Mouse (Mus musculus) MEL (cell line): ENCODE results near the gene 0610009B22Rik. TPM values are rescaled to one million over a fixed set of nuclear protein-coding genes. Genes with fewer than 3 reads are reported as not detected.
A peak's percentile ranks its signal among the peaks of the same experiment; 100 is the strongest.
"Not testable (repeated sequence)": the region's sequence is repeated elsewhere in the genome, so short reads cannot be mapped to it uniquely, and the experiment has no call there.

Experiments
- DNase-seq: peaks from one replicate; pipeline ENCODE4 v3.0.0; 2011; ENCODE audit warnings: low read depth, low spot score
- H3K27ac ChIP-seq: 2 replicates; pipeline ENCODE4 v1.5.1; 2012; ENCODE audit warnings: low read depth, mild to moderate bottlenecking, control low read depth, low read length, moderate library complexity; ENCODE audit not compliant: control insufficient read depth
- H3K27me3 ChIP-seq, 2 experiments: fragments of 150-350 bp in 1 of 2; sonication (generic) in 1 of 2; 2 replicates each; pipeline ENCODE4 v1.6.1; 2012; ENCODE audit warnings: low read length in 2 of 2, mild to moderate bottlenecking in 2 of 2, improper control_type of control experiment in 1 of 2, moderate library complexity in 1 of 2; ENCODE audit not compliant: insufficient read depth in 2 of 2, control insufficient read depth in 1 of 2
- H3K36me3 ChIP-seq, 2 experiments: 2 replicates each; pipeline ENCODE4 v1.6.1; 2012 to 2014; ENCODE audit warnings: low read length in 2 of 2, improper control_type of control experiment in 1 of 2, inconsistent platforms in 1 of 2, mild to moderate bottlenecking in 1 of 2; ENCODE audit not compliant: insufficient read depth in 2 of 2, control insufficient read depth in 1 of 2
- H3K4me1 ChIP-seq, 2 experiments: fragments of 150-350 bp in 1 of 2; sonication (generic) in 1 of 2; 2 replicates each; pipeline ENCODE4 v1.6.1; 2012; ENCODE audit warnings: low read length in 2 of 2, improper control_type of control experiment in 1 of 2, mild to moderate bottlenecking in 1 of 2; ENCODE audit not compliant: insufficient read depth in 2 of 2, control insufficient read depth in 1 of 2
- H3K4me3 ChIP-seq, 2 experiments: fragments of 150-350 bp in 1 of 2; sonication (generic) in 1 of 2; 2 replicates each; pipeline ENCODE4 v1.5.1; 2012; ENCODE audit warnings: low read depth in 2 of 2, low read length in 2 of 2, mild to moderate bottlenecking in 2 of 2, moderate library complexity in 2 of 2, control low read depth in 1 of 2, improper control_type of control experiment in 1 of 2; ENCODE audit not compliant: control insufficient read depth in 1 of 2, insufficient read depth in 1 of 2
- H3K79me2 ChIP-seq: 2 replicates; pipeline ENCODE4 v1.6.1; 2012; ENCODE audit warnings: mild to moderate bottlenecking, low read length, moderate library complexity; ENCODE audit not compliant: control insufficient read depth, poor library complexity, insufficient read depth
- H3K9ac ChIP-seq: 2 replicates; pipeline ENCODE4 v1.6.1; 2012; ENCODE audit warnings: low read depth, mild to moderate bottlenecking, control low read depth, low read length, moderate library complexity; ENCODE audit not compliant: control insufficient read depth, poor library complexity, severe bottlenecking
- H3K9me3 ChIP-seq: fragments of 150-350 bp; sonication (generic); replicated peaks from 2 replicates; pipeline ENCODE4 v1.6.1; 2012; ENCODE audit warnings: mild to moderate bottlenecking, low read length, improper control_type of control experiment, moderate library complexity; ENCODE audit not compliant: insufficient read depth
- BHLHE40 ChIP-seq: IDR thresholded peaks from 2 replicates; pipeline ENCODE4 v1.6.1; 2012; ENCODE audit warnings: low read depth, mild to moderate bottlenecking, inconsistent platforms, low read length, improper control_type of control experiment, borderline replicate concordance
- E2F4 ChIP-seq: IDR thresholded peaks from 2 replicates; pipeline ENCODE4 v1.6.1; 2011; ENCODE audit warnings: low read depth, low read length, improper control_type of control experiment, borderline replicate concordance
- ELF1 ChIP-seq: IDR thresholded peaks from 2 replicates; pipeline ENCODE4 v1.6.1; 2014; ENCODE audit warnings: low read depth, mild to moderate bottlenecking, inconsistent platforms, low read length, improper control_type of control experiment, moderate library complexity
- EP300 ChIP-seq, 2 experiments: IDR thresholded peaks; 2 replicates each; pipeline ENCODE4 v1.6.1; 2011; ENCODE audit warnings: improper control_type of control experiment in 2 of 2, low read length in 2 of 2, low read depth in 1 of 2, mild to moderate bottlenecking in 1 of 2
- ETS1 ChIP-seq: IDR thresholded peaks from 2 replicates; pipeline ENCODE4 v1.6.1; 2012; ENCODE audit warnings: low read depth, mild to moderate bottlenecking, inconsistent platforms, low read length, improper control_type of control experiment, moderate library complexity
- GABPA ChIP-seq: IDR thresholded peaks from 2 replicates; pipeline ENCODE4 v1.6.1; 2012; ENCODE audit warnings: low read depth, mild to moderate bottlenecking, inconsistent platforms, low read length, improper control_type of control experiment, moderate library complexity
- GATA1 ChIP-seq: IDR thresholded peaks from 2 replicates; pipeline ENCODE4 v1.6.1; 2011; ENCODE audit warnings: low read depth, low read length, improper control_type of control experiment
- HCFC1 ChIP-seq: IDR thresholded peaks from 2 replicates; pipeline ENCODE4 v1.6.1; 2012; ENCODE audit warnings: low read depth, mild to moderate bottlenecking, inconsistent platforms, low read length, improper control_type of control experiment, moderate library complexity
- JUND ChIP-seq: IDR thresholded peaks from 2 replicates; pipeline ENCODE4 v1.6.1; 2011; ENCODE audit warnings: low read depth, mild to moderate bottlenecking, improper control_type of control experiment, low read length
- MAFK ChIP-seq: IDR thresholded peaks from 2 replicates; pipeline ENCODE4 v1.6.1; 2011; ENCODE audit warnings: low read depth, mild to moderate bottlenecking, low read length, improper control_type of control experiment, borderline replicate concordance
- MEF2A ChIP-seq: IDR thresholded peaks from 2 replicates; pipeline ENCODE4 v1.6.1; 2014; ENCODE audit warnings: low read depth, mild to moderate bottlenecking, inconsistent platforms, low read length, improper control_type of control experiment; ENCODE audit not compliant: poor library complexity, insufficient replicate concordance, severe bottlenecking; ENCODE audit errors: extremely low read depth
- MYC ChIP-seq: IDR thresholded peaks from 2 replicates; pipeline ENCODE4 v1.6.1; 2011; ENCODE audit warnings: low read depth, mild to moderate bottlenecking, low read length, improper control_type of control experiment, moderate library complexity
- NELFE ChIP-seq: IDR thresholded peaks from 2 replicates; pipeline ENCODE4 v1.6.1; 2011; ENCODE audit warnings: low read depth, low read length, improper control_type of control experiment
- POLR2A ChIP-seq, 2 experiments: IDR thresholded peaks; 2 replicates each; pipeline ENCODE4 v1.6.1; 2011 to 2012; ENCODE audit warnings: low read length in 2 of 2, mild to moderate bottlenecking in 2 of 2, control low read depth in 1 of 2, improper control_type of control experiment in 1 of 2, low read depth in 1 of 2, moderate library complexity in 1 of 2; ENCODE audit not compliant: control insufficient read depth in 1 of 2, insufficient read depth in 1 of 2, poor library complexity in 1 of 2
- POLR2AphosphoS5 ChIP-seq: IDR thresholded peaks from 2 replicates; pipeline ENCODE4 v1.6.1; 2012; ENCODE audit warnings: low read depth, borderline replicate concordance, mild to moderate bottlenecking, inconsistent platforms, low read length, moderate library complexity, mixed read lengths
- RAD21 ChIP-seq: IDR thresholded peaks from 2 replicates; pipeline ENCODE4 v1.6.1; 2011; ENCODE audit warnings: mild to moderate bottlenecking, low read depth, low read length, improper control_type of control experiment
- RCOR1 ChIP-seq: IDR thresholded peaks from 2 replicates; pipeline ENCODE4 v1.6.1; 2012; ENCODE audit warnings: low read depth, mild to moderate bottlenecking, inconsistent platforms, low read length, improper control_type of control experiment
- SIN3A ChIP-seq: IDR thresholded peaks from 2 replicates; pipeline ENCODE4 v1.6.1; 2012; ENCODE audit warnings: low read length, improper control_type of control experiment, inconsistent platforms
- TBP ChIP-seq: IDR thresholded peaks from 2 replicates; pipeline ENCODE4 v1.8.0; 2011; ENCODE audit warnings: low read depth, low read length, improper control_type of control experiment
- UBTF ChIP-seq: IDR thresholded peaks from 2 replicates; pipeline ENCODE4 v1.6.1; 2012; ENCODE audit warnings: low read depth, mild to moderate bottlenecking, inconsistent platforms, low read length, improper control_type of control experiment, moderate library complexity, borderline replicate concordance; ENCODE audit not compliant: insufficient read depth
- USF1 ChIP-seq: IDR thresholded peaks from 2 replicates; pipeline ENCODE4 v1.6.1; 2014; ENCODE audit warnings: low read depth, mild to moderate bottlenecking, inconsistent platforms, low read length, improper control_type of control experiment, moderate library complexity
- USF2 ChIP-seq, 2 experiments: IDR thresholded peaks; 2 replicates each; pipeline ENCODE4 v1.6.1; 2011 to 2012; ENCODE audit warnings: improper control_type of control experiment in 2 of 2, low read length in 2 of 2, borderline replicate concordance in 1 of 2, inconsistent platforms in 1 of 2, low read depth in 1 of 2, mild to moderate bottlenecking in 1 of 2; ENCODE audit not compliant: insufficient read depth in 1 of 2
- ZC3H11A ChIP-seq: IDR thresholded peaks from 2 replicates; pipeline ENCODE4 v1.6.1; 2012; ENCODE audit warnings: low read depth, mild to moderate bottlenecking, inconsistent platforms, low read length, improper control_type of control experiment
- ZNF384 ChIP-seq: IDR thresholded peaks from 2 replicates; pipeline ENCODE4 v1.6.1; 2012; ENCODE audit warnings: low read depth, mild to moderate bottlenecking, inconsistent platforms, low read length, improper control_type of control experiment
- polyA plus RNA-seq, 2 experiments: library from polyadenylated mRNA; stranded (reverse) in 1 of 2; unstranded in 1 of 2; fragments of >175 nt in 1 of 2; fragments of >200 nt in 1 of 2; gene quantifications; 2 replicates each; pipeline versions ENCODE4 v1.2.1 to v1.2.4; 2012; ENCODE audit warnings: low replicate concordance in 2 of 2, low read depth in 1 of 2; ENCODE audit not compliant: insufficient read length in 2 of 2, insufficient read depth in 1 of 2, missing spikeins in 1 of 2
- total RNA-seq: library from RNA; depleted of rRNA; stranded (reverse); fragments of 300-350 nt; gene quantifications from 2 replicates; pipeline ENCODE4 v1.2.3, GENCODE M21; 2012

Gene 0610009B22Rik
- total and polyA plus RNA-seq, 3 experiments = 24.4 to 37.7 TPM; not detected in 1

GRCm38 (mm10) chr11:51671376-51671775 is 17.3 kb downstream of the 0610009B22Rik start:
- peak; percentile 91 for DNase-seq
- H3K27me3 ChIP-seq = no peaks in the 10 kb centered on the region
- TF ChIP-seq MEF2A = no peak
- no peak for TF ChIP-seq SIN3A
- TF ChIP-seq ZC3H11A = no peak
- TF ChIP-seq TBP = peak; percentile 61; the same call in 1 of the 2 replicates
- TF ChIP-seq EP300 (IDR thresholded peaks at IDR 0.05; ENCODE audit: low read depth in 1 of 2, low read length in 2 of 2) = 0 out of 4 replicates have a peak, but pooled peaks of 1 of the 2 experiments have one; percentile 10
- H3K4me3 ChIP-seq = no peak overlapping the region
- peaks cover 0 to 6% of the 10 kb centered on the region in 2 experiments; a peak in 2 of 4 replicates for H3K36me3 ChIP-seq
- no peaks in the 10 kb centered on the region for H3K9me3 ChIP-seq
- no peaks in the 10 kb centered on the region for H3K79me2 ChIP-seq
- H3K27ac ChIP-seq = no peak overlapping the region
- peaks cover 3 to 9% of the 10 kb centered on the region in 2 experiments; a peak in 3 of 4 replicates for H3K4me1 ChIP-seq
- H3K9ac ChIP-seq = no peak overlapping the region

DNA sequence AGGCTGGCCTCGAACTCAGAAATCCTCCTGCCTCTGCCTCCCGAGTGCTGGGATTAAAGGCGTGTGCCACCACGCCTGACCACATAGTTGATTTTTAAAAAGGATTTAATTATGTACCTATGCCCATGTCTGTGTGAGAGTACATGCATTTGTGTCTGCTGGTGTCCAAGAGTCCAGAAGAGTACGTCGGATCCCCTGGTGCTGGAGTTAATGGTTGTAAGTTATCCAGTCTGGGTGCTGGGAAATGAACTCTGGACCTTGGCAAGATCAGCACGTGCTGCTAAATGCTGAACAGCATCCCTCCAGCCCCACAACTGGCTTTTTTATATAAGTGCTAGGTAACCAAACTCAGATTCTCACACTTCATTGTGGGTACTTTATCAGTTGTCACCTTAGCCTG is 17.8 kb downstream of the 0610009B22Rik start:
- no peak for TF ChIP-seq USF1
- TF ChIP-seq ZNF384 = no peak
- TF ChIP-seq UBTF = no peak
- TF ChIP-seq ELF1 = no peak
- no peak for TF ChIP-seq GATA1
- no peak for TF ChIP-seq USF2 (IDR thresholded peaks at IDR 0.05; ENCODE audit: borderline replicate concordance in 1 of 2, insufficient read depth in 1 of 2, low read depth in 1 of 2, low read length in 2 of 2)
- no peak for TF ChIP-seq HCFC1
- no peak for TF ChIP-seq RAD21
- TF ChIP-seq ETS1 = no peak
- no peak for TF ChIP-seq NELFE
- TF ChIP-seq POLR2AphosphoS5 = no peak
- no peak for TF ChIP-seq E2F4
- TF ChIP-seq POLR2A (IDR thresholded peaks at IDR 0.05; ENCODE audit: control insufficient read depth in 1 of 2, insufficient read depth in 1 of 2, low read depth in 1 of 2, low read length in 2 of 2, poor library complexity in 1 of 2) = no peak
- TF ChIP-seq GABPA = no peak
- no peak for TF ChIP-seq BHLHE40
- no peak for TF ChIP-seq ZC3H11A
- TF ChIP-seq JUND = no peak
- no peak for TF ChIP-seq MYC
- TF ChIP-seq RCOR1 = no peak
- no peak for TF ChIP-seq MAFK
- Histone ChIP-seq H3K27ac (no peak overlapping the region), H3K9me3 (no peaks in the 10 kb centered on the region), H3K9ac (no peak overlapping the region), H3K4me1 (peaks cover 3 to 9% of the 10 kb centered on the region in 2 experiments; a peak in 3 of 4 replicates), H3K27me3 (no peaks in the 10 kb centered on the region), H3K79me2 (no peaks in the 10 kb centered on the region), H3K36me3 (peaks cover 0 to 6% of the 10 kb centered on the region in 2 experiments; a peak in 2 of 4 replicates), H3K4me3 (no peak overlapping the region)
- no peak for DNase-seq

GRCm38 (mm10) chr11:51664747-51665146 is 23.9 kb downstream of the 0610009B22Rik start:
- not testable (repeated sequence) for H3K4me1 ChIP-seq, H3K4me3 ChIP-seq, DNase-seq, H3K27ac ChIP-seq, H3K9me3 ChIP-seq, H3K36me3 ChIP-seq, H3K9ac ChIP-seq, H3K27me3 ChIP-seq, H3K79me2 ChIP-seq
